Mouse (Mus musculus) inflammation-experienced regulatory T-cells, adult 6 months (primary cell): Measurements from ENCODE around the gene Tatdn2. TPM values are rescaled to one million over a fixed set of nuclear protein-coding genes. Genes with fewer than 3 reads are reported as not detected.
"Not testable (repeated sequence)": the region's sequence is repeated elsewhere in the genome, so short reads cannot be mapped to it uniquely, and the experiment has no call there.

ENCODE experiments used
- ATAC-seq: one replicate; pipeline ENCODE4 v1.8.0; 2017
- polyA plus RNA-seq, 3 experiments: library from polyadenylated mRNA; unstranded; fragments of 100-300 nt; shearing (Covaris generic); gene quantifications; one replicate each; pipeline ENCODE4 v1.2.1; 2017

Gene Tatdn2
- polyA plus RNA-seq, 3 experiments from 2014 or later = 3.2 to 7.7 (median 7.5) TPM

DNA sequence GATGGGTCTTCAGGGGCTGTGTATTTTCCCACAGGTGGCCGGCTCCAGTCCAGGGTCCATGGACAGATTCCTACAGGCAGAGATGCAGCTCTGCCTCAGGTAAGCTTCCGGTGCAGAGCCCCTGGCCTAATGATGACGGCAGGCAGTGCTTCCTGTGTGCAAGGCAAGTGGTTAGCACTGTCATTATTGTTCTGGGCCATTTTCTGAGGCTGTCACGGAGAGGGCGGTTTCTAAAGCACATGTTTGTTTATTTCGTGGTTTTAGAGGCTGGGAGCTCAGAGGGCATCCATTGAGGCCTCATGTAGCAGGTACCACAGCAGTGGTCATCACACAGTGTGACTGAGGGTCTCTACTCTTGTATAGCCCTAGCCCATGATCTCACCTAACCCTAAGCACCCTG lies 23.9 kb upstream of the Tatdn2 start:
- ATAC-seq = no peak

DNA sequence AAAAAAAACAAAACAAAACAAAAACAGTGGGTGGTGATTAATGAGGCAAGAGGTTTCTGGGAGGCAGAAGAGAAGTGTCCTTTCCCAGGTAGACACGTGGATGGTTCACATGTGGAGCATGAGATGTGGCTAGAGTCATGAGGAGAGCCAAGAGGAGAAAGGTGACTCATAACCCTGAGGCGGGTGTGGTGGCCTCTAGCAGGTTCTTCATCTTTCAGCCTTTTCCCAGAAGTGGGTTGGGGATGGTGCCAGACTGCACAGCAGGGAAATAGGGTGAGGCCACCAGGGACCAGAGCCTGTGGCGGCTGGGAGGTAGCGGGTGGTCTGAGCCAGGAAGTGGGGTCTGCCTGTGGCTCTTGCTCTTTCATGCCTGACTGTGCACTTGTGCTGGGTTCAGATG lies 21.6 kb upstream of the Tatdn2 start:
- ATAC-seq = no peak

DNA sequence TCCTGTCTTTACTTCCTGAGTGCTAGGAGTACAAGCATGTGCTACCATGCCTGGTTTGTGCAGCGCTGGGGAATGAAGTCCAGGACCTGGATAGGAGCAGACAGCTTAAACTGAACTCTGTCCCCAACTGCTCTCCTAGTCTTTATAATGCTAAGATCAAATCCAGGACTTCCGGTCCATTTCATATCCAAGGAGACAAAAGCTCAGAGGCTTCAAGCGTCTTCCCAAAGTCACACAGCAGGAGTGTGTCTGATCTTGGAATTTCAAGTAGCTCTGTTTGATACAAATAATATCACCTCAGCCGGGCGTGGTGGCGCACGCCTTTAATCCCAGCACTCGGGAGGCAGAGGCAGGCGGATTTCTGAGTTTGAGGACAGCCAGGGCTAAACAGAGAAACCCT lies 20.9 kb upstream of the Tatdn2 start:
- ATAC-seq = no peak

DNA sequence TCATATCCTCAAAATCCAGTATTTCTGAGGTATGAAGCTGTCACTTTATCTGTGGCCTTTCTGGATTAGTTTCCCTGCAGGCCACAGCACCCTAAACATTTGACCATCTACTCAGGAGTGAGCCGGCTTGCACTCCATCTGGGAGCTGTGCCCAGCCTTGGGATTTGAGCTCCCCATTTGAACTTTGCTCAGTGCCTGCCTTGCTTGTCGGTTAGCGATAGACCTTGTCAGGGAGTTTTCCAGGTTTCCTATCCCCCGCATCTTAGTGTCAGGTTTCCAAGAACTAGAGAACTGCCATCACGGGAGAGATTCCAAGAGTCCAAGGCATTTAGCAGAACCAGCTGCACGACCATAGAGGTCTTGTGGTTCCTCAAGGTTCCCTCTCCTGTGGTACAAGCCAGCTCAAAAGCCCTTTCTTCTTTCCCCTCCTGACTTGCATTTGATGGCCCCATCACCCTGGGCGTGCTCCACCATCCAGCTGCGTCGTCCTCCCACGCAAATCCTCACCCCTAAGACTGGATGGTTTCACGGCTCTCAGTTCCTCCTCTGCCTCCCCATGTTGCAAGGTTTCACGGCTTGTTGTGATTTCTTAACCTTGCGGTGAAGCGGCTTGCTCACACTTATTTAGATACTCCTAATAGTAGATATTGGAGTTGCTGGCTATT lies 19.6 kb upstream of the Tatdn2 start:
- no peak for ATAC-seq

DNA sequence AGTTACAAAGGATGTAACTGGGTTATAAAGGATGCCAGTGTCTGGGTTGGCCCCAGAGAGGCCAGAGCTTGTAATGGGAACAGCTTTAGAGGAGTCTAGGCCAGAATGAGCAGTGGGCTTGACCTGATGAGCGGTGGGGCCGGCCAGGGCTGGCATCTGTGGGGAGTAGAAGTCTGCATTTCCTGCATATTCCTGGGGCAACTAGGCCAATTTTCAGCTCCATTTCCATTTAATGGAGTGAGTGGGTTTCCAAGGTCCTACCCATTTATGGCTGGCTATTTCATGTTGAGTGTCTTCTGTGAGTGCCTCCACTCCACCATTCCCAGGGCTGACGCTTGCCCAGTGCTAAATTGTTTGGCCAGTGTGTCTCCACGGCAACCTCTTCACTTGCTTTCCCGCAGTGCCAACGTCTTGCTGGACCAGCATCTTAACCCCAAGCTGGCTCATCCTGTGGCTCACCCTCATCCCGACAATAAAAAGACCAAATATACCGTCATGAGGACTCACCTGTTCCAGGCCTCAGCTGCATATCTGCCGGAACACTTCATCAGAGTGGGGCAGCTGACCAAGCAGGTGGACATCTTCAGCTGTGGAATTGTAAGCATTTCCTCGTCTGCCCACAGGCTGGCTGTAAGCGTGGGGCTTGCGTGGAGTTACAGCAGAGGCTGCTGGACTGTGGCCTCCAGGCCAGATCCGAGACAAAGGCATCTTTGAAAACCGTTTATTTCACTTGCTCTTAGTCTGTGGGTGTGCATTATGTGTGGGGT lies 18.4 kb upstream of the Tatdn2 start:
- no peak for ATAC-seq

DNA sequence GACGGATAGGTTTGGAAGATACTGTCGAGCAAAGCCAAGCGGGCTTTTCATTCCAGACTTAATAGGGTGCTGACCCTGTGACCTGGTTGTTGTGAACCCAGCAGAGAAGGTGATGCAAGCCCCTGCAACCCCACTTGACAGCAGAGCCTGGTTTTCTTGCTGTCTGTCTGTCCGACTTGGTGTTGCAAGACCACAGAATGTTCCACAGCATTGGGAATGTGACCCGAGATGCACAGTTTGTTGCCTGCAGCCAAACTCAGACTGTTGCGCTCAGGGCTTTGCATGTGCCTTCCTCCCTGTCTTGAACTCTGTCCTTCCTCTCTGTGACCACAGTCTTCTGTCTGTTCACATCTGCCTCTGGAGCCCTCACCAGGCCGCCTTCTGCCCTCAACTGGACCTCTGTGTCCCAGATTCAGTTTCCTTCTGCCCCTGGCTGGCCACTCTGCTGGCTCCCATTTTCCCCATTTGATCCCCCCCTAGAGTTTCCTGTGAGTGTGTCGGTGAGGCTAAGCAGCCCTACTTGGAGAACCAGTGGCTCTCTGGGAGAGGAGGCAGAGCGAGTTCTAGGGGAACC lies 16.8 kb upstream of the Tatdn2 start:
- no peak for ATAC-seq

GRCm38 (mm10) chr6:113681271-113681670 lies 15.6 kb upstream of the Tatdn2 start:
- ATAC-seq = peak; percentile 87

- no peak for ATAC-seq
Observed at GRCm38 (mm10) chr6:113683081-113683825, 13.6 kb upstream of the Tatdn2 start.

- no peak for ATAC-seq
Observed at GRCm38 (mm10) chr6:113686551-113687125, 10.2 kb upstream of the Tatdn2 start.

DNA sequence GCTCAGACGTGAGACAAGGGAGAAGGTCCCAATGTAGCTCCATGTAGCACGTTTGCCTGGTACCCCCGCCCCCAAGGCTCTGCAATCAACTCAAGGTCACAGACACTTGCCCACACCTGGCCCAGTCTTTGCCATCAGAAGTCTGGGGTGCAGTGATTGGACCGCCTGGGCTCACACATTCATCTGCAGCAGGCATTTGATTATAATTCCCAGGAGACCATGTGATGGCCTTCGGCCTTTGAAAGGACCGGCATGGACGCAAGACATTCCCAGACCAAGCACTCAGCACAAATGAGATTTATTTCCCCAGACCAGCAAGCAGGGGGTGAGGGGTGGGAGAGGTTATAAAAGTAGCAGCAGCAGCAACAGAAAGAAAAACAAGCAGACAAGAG lies 6.8 kb upstream of the Tatdn2 start:
- no peak for ATAC-seq

GRCm38 (mm10) chr6:113690400-113691083 lies 6.3 kb upstream of the Tatdn2 start:
- ATAC-seq = peak; percentile 33

GRCm38 (mm10) chr6:113691084-113691462 lies 5.8 kb upstream of the Tatdn2 start:
- no peak for ATAC-seq

- ATAC-seq = no peak
Observed at GRCm38 (mm10) chr6:113692661-113693133, 4.2 kb upstream of the Tatdn2 start.

DNA sequence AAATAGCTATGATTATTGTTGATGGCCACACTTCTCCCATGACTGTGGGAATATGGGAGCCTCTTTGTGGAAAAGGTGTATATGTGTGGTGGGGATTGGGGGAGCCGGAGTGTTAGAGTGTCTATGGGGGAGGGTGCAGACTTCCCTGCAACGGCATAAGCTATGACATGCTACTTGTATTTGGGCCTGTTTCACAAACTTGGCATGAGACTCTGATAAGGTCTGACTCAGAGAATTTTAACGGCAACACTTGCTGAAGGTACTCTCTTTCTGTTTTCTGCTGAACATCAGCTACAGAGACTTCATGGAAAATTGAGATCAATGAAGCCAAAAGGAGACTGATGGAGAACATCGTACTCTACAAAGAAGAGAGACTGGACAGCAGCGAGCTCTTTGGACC lies 3.5 kb upstream of the Tatdn2 start:
- ATAC-seq = no peak

DNA sequence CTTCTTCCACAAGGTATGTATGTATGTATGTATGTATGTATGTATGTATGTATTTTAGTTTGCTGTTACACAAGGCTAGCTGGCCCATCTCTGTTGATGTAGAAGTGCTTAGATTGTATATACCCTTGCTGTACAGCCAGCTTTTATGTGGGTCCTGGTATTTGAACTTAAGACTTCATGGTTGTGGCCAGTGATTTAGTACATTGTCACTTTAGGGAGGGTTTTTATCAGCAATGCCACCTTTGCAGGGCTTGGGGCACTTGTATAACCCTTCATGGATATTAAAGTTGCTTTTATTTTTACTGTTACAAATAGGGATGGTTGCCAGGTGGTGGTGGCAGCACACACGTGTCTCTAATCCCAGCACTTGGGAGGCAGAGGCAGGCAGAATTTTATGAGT lies 1.6 kb upstream of the Tatdn2 start:
- no peak for ATAC-seq

DNA sequence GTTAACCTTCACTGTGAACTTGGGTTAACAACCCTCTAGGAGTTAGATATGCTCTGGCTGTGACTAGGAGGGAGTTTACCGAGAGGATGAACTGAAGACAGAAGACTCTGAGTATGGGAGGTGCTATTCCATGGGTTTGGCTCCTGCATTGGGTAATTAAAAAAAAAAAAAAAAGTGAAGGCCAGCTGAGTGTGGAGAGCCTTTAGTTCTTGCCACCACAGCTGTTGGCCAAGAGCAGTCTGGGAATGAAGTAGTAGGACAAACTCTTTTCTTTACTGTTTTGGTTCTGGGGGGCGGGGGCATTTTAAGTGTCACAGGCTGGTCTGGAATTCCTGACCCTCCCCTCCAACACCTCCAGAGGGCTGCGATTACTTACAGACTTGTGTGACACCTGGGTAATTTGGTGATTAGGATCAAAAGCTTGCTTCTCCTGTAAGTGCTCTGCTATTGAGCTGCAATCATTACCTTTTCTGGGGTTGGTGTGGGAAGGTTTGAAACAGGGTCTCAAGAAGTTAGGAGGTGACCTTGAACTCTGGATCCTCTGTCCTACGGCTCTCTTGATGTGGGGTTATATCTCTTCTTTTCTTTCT lies 989 bp upstream of the Tatdn2 start:
- no peak for ATAC-seq

DNA sequence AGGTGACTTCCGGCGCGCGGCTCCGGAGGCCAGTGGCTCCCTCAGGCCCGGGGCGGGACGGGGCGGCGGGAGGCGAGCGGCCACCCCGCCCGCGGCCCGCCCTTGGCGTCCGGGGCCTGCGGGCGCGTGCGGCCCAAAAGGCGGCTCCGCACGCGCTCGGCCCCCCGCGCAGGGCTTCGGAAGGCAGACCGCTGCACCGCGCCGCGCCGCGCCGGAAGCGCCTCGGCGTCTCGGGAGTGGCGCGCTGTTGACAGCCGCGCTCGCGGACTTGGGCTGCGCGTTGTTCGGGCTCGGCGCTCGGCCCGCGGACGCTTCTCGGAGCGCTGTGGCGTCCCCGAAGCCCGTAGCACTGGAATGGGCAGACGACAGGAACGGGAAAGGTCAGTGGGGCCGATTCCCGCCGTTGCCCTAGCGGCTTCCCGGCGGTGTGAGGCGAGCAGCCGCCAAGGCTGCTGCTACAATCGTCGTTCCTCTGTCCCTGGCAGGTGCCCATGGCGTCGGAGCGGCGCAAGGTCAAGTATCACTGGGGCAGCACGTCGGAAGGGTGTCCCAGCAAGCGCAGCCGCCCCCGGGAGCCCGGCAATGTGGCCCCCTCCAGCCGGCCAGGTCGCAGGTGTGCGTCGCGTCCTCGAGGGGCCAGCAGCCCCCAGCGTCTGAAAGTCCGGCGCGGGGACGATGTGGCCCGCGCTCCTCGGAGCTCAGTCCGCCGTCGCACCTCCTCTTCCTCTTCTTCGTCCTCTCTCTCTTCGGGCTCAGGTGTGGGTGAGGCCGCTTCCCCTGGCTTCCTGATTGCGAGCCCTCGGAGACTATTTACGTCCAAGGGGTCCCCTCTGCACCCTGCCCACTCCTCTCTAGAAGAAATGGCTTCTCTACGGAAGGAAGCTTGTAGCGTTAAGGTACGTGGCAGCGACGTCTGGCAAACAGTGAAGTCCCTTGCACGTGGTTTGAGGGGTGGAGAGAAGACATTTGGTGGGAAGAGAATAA lies 664 bp downstream of the Tatdn2 start:
- ATAC-seq = no peak

DNA sequence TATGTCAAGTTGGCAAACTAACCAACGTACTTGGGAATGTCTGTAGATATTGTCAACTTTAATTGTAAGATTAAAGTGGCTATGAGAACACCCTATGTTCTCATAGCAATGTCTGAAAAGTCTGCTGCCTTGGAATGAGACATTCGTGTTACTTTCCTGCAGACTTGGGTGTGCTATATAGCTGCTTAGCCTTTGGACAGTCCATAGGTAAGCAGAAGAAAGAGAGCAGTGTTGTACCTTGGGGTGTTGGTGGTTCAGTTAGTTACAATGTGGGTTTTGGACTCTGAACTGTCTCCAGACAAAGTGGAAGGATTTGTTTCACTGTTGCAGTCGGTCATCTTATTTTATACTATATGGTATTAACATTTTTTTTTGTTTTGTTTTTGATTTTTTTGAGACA lies 15.9 kb downstream of the Tatdn2 start:
- ATAC-seq = no peak

GRCm38 (mm10) chr6:113713389-113713788 lies 16.5 kb downstream of the Tatdn2 start:
- ATAC-seq = not testable (repeated sequence)

- no peak for ATAC-seq
Observed at GRCm38 (mm10) chr6:113714276-113714675, 17.4 kb downstream of the Tatdn2 start.

GRCm38 (mm10) chr6:113714797-113715196 lies 17.9 kb downstream of the Tatdn2 start:
- ATAC-seq = no peak
